Mouse (Mus musculus) left cerebral cortex, adult 2 months (tissue): ENCODE results near the gene D1Ertd622e. TPM values are rescaled to one million over a fixed set of nuclear protein-coding genes. Genes with fewer than 3 reads are reported as not detected.
"Not testable (repeated sequence)": the region's sequence is repeated elsewhere in the genome, so short reads cannot be mapped to it uniquely, and the experiment has no call there.

Experiments
- DNase-seq, 2 experiments: peaks; one replicate each; pipeline ENCODE4 v3.0.0; 2021 to 2022; ENCODE audit warnings: low spot score in 2 of 2, mixed read lengths in 1 of 2; ENCODE audit errors: extremely low spot score in 1 of 2
- H3K27ac ChIP-seq: fragments of 200-600 bp; 2 replicates; pipeline ENCODE4 v1.8.1; 2022
- H3K4me3 ChIP-seq: fragments of 200-600 bp; 2 replicates; pipeline ENCODE4 v1.8.1; 2022
- CTCF ChIP-seq: fragments of 200-600 bp; IDR thresholded peaks from 2 replicates; pipeline ENCODE4 v1.8.1; 2022; ENCODE audit warnings: antibody characterized with exemption, mild to moderate bottlenecking, moderate library complexity
- intact Hi-C: fragments of 180-260 bp; cut with DNase I; formaldehyde crosslinking; loops from one replicate; pipeline ENCODE4 v1.15.1; 2025
- total RNA-seq, 2 experiments: library from RNA; stranded (reverse); gene quantifications; 2 replicates each; pipeline ENCODE4 v1.2.3; 2021

D1Ertd622e gene
- total RNA-seq, 2 experiments from 2014 or later = 70.4 to 84.7 TPM

DNA sequence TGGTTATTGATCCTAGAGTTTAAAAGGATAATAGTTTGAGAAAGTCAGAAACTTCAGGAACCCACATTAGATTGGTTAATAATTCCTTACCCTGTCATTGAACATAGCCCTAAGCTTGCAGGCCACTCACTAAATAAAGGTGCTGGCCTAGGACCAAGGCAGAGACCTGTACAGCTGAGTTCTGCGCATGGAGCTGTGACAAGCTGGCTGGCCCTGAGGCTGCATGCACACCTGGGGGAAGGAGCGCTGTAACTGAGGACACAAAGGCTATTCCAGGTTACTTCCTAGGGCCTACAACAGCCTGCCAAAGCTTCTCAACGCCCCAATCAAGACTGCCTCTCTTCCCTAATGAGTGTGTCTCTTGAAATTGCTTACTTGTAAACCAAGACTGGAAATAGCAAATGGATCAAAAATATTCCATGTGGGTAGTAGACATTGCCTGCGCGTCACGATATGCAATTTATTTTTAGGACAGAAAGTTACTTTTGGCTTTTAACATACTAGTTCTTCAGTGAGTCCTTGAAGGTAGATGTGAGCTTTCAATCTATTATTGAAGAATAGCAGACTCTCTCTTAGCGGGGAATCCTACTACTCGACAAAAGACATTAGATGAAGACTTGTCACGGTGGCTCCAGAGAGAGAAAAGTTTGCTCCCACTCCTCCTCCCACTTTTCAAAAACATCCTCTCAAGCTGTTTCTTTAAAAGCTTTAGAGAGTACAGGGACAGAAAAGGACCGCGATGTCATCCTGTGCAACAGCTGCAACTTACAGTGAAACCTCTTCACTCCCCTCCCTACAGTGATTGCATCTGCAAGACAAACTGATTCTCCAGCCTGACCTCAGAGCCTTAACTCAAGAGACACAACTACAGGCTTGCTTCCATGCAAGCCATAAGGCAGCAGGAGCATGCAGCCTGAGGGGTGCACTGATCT lies 47.1 kb downstream of the D1Ertd622e start:
- no peak overlapping the region for H3K4me3 ChIP-seq
- no peak for TF ChIP-seq CTCF
- intact Hi-C loops = loop anchor here (2.0 kb wide), 1 partner anchor 46 kb away; no protein-coding TSS in a partner anchor
- DNase-seq = no peak
- peak overlapping the region; percentile 82 for H3K27ac ChIP-seq

DNA sequence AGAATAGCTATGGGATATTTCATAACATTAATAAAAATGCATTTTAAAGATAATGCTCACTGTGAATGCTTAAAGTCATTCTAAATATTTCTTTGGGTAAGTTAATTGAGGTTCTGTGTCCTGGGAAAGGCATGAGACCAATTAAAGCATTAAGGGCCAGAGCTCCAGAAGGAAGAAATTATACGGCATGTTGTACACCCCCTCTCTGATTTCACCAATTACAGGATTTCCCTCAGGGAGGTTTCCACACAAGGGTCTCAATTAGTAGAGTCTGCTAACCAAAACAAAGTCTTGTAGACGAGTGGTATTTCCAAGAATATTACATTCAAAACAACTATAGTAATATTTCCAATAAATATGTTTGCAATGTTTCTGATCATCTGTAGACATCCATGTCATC lies 50.1 kb downstream of the D1Ertd622e start:
- no peak overlapping the region for H3K4me3 ChIP-seq
- TF ChIP-seq CTCF = no peak
- DNase-seq = no peak
- intact Hi-C loops = no loop called here
- H3K27ac ChIP-seq = no peak overlapping the region

DNA sequence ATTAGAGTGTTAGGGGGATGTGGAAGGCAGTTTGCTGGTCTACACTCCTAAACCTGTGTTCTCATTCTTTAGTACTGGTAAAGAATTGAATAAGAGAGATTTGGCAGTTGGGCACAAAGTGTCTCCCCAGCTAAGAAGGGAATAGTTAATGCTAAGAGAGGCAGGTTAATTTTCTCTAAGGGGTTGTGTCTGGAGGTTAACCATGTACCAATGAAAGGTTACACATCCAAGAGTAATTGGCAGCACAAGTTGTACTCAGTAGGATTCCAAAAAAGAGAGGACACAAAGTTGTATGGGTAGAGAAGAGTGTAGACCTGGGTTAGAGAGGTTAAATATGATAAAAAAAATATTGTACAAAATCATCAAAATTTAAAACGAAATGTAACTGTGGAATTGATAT lies 58.5 kb downstream of the D1Ertd622e start:
- intact Hi-C loops = no loop called here
- TF ChIP-seq CTCF = no peak
- no peak overlapping the region for H3K4me3 ChIP-seq
- no peak overlapping the region for H3K27ac ChIP-seq
- no peak for DNase-seq

DNA sequence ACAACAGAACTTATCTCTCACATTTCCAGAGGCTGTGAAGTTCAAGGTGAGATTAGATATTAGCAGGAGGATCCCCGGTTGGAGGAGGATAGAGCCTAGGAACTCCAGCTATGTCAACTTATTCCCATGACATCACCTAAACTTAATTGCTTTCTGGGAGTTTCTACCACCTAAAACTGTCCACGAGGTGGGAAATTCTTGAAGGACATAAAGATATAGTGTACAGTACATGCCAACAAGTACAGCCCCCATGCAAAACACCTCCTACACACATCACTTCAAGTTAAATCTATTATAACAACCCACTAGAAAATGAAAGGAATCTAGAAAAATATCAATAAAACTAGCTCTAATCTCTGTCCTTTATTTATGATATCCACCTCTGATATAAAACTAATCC lies 61.5 kb downstream of the D1Ertd622e start:
- DNase-seq = no peak
- no peak for TF ChIP-seq CTCF
- Histone ChIP-seq H3K4me3 (no peak overlapping the region), H3K27ac (0 out of 2 replicates have a peak overlapping the region, but pooled peaks have one; percentile 6)
- intact Hi-C loops = loop anchor here (2.0 kb wide), 1 partner anchor 46 kb away; no protein-coding TSS in a partner anchor

DNA sequence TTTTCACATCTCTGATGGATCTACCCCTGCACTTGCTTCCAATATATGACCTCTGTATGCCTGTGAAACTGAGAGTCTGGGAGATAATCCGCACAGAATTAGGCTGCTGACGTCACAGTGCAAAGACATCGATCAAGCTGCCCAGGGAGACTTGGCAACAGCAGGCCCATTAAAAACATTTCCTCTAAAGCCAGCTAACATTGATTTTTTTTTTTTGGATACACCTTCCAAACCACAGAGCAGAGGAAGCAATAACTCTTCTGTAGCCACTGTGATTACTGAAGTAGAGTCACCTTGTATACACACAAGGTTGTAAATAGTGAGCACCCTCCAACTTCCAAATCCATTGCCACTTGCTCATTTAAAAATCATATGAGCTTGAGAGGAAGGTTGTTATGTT lies 62.8 kb downstream of the D1Ertd622e start:
- H3K27ac ChIP-seq = no peak overlapping the region
- intact Hi-C loops = no loop called here
- TF ChIP-seq CTCF = no peak
- H3K4me3 ChIP-seq = no peak overlapping the region
- DNase-seq = no peak

DNA sequence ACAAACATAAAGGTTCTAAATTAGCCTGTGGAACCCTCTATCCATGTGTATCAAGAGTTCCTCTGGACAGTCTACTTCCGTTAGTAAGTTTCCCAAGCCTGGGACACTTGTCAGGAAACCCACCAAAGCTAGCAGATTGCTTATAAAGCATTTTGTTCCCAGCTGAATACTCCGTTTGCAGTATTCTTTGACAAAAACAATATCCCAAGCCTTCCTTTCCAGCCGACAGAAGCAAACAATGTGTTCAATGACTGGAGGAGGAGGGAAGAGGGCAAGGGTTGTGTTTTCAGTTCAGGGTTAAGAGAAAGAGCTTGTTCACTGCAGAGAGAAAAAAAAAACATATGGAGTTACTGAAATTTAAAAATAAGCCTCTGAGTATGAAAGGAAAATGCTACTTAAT lies 73.3 kb downstream of the D1Ertd622e start:
- no peak for DNase-seq
- H3K4me3 ChIP-seq = no peak overlapping the region
- no peak overlapping the region for H3K27ac ChIP-seq
- intact Hi-C loops = no loop called here
- no peak for TF ChIP-seq CTCF

DNA sequence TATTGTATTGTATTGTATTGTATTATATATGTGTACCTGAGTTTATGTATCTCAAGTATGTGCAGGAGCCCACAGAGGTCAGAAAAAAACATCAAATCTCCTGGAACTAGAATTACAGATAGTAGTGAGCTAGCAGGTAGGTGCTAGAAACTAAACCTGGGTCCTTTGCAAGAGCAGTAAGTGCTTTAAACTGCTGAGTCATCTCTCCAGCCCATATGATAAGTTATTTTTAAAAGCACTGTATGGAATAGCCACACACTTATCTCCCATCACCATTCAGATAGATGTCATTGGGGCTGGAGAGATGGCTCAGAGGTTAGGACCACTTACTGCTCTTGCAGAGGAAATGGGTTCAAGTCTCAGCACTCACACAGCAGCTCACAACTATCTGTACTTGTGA lies 76.8 kb downstream of the D1Ertd622e start:
- no peak for DNase-seq
- no peak for TF ChIP-seq CTCF
- no peak overlapping the region for H3K4me3 ChIP-seq
- no peak overlapping the region for H3K27ac ChIP-seq
- intact Hi-C loops = no loop called here

DNA sequence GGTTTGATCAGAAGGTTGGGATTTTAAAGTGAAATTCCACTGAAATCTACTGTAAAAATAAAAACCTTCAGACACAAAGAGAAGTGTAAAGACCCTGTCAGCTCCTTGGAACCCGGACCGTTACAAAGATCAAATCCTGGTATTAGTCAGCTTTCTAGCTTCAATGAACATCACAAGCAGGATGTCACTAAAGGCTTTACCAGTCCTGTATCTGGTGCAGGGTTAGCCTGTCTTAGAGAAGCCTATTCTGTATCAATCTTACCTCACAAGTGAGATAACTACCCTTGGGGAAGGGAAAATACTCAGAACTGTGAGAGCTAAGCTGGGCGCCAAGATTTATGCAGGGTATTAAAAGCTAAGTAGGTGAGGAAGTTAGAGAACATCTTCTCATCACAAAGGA lies 77.7 kb downstream of the D1Ertd622e start:
- DNase-seq = no peak
- TF ChIP-seq CTCF = no peak
- Histone ChIP-seq H3K27ac (no peak overlapping the region), H3K4me3 (no peak overlapping the region)
- intact Hi-C loops = no loop called here

DNA sequence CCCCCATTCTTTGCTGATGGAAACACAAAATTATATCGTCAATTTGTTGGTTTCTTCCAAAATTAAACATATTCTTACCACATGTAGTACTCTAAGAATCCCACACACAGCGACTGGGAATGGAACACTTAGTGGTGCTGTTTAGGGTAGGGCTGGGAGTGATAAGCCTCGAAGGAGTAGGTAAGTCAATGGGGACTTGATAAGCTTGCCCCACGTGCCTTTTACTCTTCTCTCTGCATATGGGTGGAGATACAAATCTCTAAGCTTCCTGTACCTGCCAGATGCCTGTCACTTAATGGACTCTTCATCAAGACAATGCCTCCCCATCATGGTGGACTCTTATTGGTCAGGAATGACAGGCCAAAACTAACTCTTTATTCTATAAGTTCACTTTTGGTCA lies 78.8 kb downstream of the D1Ertd622e start:
- Histone ChIP-seq H3K27ac (no peak overlapping the region), H3K4me3 (no peak overlapping the region)
- intact Hi-C loops = no loop called here
- DNase-seq = no peak
- no peak for TF ChIP-seq CTCF

DNA sequence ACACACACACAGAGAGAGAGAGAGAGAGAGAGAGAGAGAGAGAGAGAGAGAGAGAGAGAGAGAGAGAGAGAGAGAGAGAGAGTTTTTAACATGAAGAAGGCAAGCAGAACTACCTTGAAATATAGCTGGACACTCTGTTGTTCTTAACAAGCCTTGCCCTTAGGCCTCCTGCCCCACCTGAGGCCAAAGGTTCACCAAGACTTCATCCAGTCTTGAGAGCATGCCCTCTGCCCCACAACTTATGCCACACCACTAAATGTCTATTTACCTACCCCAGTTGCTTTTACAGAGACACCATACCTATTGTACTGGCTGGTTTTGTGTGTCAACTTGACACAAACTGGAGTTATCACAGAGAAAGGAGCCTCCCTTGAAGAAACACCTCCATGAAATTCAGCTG lies 81.2 kb downstream of the D1Ertd622e start:
- DNase-seq, H3K4me3 ChIP-seq, H3K27ac ChIP-seq, intact Hi-C loops: not testable (repeated sequence)

DNA sequence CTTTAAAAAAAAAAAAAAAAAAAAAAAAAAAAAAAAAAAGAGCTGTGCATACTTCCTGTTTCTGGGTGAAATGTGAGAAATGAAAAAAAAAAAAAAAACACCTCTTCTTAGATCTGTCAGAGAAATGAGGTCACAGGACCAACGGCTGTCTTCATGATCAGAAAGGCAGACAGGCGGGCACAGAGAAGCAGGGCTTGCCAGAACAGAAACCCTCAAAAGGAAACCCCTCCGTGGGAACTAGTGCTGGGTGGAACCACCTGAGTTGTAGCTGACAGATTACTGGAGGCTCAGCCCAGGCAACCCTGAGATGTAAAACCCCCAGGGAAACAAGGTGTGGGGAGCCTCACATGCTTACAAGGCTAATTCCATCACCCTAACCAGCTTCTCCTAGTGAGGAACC lies 81.6 kb downstream of the D1Ertd622e start:
- DNase-seq = no peak
- intact Hi-C loops = no loop called here
- TF ChIP-seq CTCF = no peak
- H3K4me3 ChIP-seq = no peak overlapping the region
- no peak overlapping the region for H3K27ac ChIP-seq

DNA sequence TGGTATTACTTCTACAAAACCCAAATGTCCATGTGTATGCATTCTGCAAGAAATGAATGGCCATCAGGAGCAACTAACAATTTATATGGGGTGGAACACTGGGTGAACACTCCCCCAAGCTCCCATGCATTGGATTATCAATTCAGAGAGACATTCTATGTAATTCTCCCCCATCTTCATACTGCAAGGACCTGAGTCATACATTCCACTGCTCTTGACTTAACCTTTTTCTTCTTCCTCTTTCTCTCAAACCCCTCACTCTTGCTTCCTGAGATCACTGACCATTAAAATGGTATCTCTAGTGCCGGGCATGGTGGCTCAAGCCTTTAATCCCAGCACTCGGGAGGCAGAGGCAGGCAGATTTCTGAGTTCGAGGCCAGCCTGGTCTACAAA lies 83.9 kb downstream of the D1Ertd622e start:
- no peak for DNase-seq
- TF ChIP-seq CTCF = no peak

More for the DNA sequence above, 83.9 kb downstream of the D1Ertd622e start:
- intact Hi-C loops = no loop called here
- no peak overlapping the region for H3K27ac ChIP-seq
- H3K4me3 ChIP-seq = no peak overlapping the region
